Mouse (Mus musculus) A20 (cell line): ENCODE results near the gene Rasal2.
A peak's percentile ranks its signal among the peaks of the same experiment; 100 is the strongest.

Experiments
- DNase-seq: peaks from one replicate; pipeline ENCODE4 v3.0.0-alpha.2; 2011; ENCODE audit warnings: low read depth, low spot score

Rasal2 gene

DNA sequence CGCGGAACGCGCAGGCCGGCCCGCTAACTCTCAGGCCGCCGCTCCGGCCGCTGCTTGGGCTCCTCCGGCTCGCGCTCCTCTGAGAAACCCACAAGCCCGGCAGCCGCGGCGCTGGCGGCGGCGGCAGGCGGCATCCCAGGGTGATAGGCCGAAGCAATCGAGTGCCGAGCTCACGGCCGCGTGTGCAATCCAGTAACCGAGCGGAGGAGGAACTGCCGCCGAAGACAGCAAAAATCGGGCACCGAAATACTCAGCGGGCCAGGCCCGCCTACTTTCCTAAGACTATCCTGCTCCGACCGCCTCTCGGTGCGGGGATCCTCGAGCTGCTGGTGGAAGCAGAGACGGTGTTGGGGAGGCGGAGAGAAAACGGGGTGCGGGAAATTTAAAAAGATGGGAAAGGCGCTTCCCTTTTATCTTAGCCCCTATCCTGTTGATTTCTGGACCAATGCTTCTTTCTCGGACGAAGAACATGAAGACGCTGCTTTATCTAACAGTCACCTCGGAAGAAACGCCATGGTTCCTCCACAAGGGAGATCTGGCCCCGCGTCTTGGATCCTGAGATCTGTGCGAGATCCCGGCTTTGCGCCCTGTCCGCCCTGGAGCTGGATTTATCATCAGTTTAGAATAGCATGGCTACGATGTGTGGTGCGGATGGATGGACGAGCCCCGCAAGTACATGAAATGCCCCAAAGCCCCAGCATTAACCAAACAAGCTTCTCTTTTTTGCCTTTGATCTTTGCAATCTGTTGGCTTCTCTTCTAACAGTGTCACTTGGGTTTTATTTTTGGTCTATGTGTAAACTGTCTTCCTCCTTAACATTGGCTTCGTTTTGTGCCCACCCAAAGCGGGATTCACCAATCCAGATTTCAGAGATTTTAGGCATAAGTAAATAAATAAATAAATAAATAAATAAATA, at the start of gene Rasal2:
Gene Rasal2, minus strand, starts transcription at position 142 of the 916 bp plus-strand sequence.
- peak; percentile 96 for DNase-seq

DNA sequence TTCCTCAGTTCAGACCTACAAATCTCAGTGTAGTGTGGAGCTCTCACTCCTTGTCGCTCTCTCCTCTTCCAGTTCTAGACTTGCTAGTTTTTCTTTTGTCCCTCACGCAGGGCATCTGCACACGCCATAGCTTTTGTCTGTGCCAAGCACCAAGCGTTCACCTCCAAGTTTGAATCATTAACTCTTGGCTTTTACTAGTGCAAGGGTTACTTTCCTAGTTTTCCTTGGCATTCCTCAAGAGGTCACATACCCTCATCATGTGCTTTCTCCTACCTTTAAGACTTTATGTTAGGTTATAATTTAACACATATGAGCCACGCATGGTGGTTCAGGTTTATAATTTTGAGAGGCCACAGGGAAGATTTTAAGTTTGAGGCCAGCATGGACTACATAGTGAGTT, 48.9 kb upstream of the Rasal2 start:
- DNase-seq, result no peak

DNA sequence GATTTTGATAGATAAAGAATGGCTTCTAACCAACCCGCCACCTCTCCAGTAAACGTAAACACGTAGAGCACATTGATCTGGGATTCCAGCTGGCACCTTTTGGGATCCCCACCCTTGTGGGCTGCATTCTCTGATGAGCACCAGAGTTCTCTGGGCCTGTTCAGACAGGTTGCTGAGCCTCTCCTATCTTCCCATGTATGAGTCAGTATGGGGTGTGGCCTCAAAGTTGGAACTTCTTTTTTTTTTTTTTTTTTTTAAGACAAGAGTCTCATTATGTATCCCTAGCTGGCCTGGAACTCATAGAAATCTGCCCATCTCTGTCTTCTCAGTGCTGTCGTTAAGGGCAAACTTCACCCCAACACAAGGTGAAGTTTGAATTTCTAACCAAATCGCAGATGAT, 47.5 kb upstream of the Rasal2 start:
- DNase-seq, result no peak

DNA sequence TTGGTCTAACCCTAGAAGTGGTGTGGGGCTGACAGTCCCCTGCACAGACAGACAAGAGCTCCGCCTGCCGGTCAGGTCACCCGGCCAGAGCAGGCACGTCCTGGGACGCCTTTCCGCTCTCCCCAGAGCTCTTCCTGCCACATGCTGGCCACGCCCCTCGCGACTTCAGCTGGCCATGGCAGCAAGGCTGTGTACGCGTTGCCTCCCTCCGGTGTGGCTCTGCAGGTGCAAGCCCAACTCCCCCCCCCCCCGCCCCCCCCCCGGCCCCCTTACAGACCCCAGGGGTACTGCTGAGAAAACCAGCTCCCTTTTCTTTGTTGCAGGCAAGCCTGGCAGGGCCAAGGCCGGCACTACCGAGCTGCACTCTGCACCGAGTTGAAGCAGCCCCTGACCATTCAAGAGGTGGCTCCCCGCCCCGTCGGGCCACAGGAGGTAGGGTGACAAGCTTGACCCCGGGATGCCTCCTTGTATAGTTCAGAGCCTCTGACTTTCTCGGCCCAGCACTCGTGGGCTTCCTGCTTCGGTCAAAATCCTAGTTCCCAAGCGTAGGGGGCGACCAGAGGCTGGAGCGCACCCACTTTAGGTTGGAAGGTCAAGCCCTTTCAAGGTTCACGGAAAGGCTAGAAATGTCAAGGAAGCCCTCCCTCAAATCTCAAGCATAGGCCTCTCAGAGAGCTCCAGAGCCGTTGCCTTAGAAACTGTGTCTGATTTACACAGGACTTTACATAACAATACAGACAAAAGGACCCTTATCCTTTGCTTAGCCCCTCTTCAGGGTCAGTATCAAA, 46.2 kb upstream of the Rasal2 start, which contains the start of gene Cryzl2:
Gene Cryzl2, plus strand, starts transcription at position 157 of the 788 bp plus-strand sequence.
- DNase-seq, result no peak

DNA sequence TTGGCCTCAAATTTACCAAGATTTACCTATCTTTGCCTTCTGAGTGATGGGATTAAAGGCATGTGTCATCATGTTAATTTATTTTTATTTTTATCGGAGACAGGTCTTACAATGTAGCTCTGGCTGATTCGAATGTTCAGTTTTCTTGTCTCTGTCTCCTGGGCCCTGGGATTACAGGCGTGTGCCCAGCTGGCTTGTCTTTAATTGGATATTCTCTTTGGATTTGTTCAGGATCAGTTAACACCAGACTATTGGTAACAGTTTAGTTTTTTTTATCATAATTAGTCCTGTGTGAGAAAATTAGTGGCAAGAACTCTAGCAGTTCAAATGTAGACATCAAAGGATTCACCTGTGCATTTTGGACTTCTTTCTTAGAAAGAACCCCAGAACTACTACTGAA, 45.4 kb upstream of the Rasal2 start:
- DNase-seq, result no peak

DNA sequence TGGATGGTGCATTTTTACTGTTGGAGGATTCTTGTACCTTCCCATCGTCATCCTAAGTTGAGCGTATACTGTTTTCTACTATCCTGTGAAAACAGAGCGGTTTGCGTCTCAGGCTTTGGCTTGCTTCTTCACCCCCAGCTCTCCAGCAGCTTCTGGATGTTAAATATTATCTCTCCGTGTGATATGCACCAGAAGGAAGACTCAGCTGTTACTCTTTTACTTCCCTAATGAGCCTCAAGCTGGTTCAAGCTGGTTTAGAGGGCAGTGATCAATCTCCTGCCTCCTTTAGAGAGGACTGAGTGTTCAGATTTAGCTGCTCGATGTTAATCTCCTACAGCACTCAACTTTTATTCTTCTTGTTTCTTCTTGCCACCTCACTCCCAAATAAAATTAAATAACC, 42.5 kb upstream of the Rasal2 start:
- DNase-seq, result no peak

DNA sequence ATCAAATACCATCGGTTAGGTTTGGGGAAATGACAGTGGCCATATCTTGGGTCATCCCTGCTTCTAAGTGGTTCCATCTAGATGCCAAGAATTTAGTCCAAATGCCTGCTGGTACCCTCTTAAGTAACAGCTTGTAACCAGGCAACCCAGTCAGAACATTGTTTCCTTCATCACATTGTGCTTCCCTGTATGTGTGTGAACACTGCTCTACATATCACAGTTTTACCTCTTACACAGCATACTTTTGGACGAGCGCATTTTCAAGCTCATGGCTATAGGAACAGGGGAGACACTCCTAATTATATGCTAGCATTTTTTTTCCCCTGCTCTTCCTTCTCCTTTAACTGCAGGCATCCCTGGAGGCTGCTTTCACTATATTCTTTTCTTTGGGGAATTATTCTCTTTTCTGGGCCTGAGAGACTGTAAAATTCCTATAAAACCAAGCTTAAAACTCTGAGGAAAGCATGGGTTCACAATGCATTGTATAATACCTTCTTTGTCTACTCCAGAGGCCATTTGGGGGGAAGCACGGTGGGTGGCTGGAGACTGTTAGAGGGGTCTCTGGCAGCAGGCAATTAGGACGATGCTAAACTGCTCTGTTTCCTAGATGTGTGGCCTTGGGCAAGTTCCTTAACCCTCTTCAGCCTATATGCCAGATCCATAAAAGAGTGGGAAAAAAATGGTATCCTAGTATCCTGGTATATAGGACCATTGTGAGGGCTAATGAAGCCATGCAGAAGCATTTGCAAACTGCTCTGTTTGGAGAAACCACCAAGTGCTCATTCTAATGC, 40.6 kb upstream of the Rasal2 start:
- DNase-seq, result no peak

DNA sequence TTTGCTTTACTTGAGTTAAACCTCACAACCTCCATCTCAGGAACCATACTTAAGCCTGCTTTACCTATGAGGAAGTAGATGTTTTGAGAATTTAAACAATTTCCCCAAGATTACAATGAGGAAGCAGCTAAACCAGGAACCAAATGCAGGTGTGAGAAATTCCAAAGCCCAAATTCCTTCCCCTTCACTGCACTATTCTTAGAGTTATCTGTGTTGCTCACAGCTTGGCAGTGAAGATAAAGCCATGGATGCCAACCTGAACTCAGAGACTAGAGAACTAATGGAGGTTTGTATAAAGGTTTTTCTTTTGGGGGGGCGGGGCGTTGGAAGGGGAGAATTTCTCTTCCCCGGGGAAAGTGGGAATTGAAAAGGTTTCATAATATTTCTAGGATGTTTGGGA, 39.9 kb upstream of the Rasal2 start:
- DNase-seq, result no peak

DNA sequence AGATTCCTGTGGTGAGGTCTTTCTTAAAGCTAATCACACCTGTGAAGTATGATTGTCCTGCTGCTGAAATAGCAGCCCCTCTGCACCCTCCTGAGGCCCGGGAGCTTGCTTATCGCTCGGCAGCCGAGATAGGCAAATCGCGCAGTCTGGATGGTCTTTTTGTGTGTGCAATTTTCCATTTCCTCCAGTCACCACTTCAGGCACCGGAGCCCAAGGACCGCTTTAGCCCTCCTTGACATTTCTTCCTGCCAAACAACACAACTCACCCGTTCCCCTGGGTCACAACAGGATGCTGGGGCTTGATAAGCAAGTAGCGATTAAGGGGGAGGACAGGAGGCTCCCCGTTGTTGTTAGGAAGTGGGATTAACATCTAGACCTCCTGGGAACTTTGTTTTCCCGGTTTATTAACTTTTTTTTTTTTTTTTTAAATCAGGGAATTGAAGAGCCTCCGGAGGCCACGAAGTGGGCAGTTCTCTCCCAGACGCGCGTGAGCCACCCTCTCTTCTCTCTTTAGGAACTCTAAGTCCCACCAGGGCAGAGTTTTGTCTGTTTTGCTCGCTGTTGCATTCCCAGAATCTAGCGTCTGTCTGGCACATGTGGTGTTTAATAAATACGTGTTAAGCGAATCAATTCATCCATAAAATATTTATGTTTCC, 37.7 kb upstream of the Rasal2 start:
- DNase-seq, result no peak

DNA sequence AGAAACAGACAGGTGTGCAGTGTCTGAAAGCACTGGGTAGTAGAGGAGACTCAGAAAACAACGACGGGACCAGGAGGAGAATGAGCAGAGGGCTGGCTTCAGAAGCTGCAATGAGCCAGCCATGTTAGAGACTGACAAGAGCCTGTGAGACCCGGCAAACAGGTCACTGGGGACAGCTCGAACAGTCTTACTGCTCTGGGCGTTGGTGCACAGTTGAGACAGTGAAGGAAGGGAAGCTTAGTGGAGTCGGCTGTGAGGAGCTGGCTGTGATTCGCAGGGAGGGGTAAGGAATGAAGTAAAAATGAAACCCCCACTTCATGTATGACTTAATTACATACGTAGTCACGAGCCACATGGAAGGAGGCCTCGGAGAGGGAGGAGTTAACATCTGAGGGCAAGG, 37.1 kb upstream of the Rasal2 start:
- no peak for DNase-seq

DNA sequence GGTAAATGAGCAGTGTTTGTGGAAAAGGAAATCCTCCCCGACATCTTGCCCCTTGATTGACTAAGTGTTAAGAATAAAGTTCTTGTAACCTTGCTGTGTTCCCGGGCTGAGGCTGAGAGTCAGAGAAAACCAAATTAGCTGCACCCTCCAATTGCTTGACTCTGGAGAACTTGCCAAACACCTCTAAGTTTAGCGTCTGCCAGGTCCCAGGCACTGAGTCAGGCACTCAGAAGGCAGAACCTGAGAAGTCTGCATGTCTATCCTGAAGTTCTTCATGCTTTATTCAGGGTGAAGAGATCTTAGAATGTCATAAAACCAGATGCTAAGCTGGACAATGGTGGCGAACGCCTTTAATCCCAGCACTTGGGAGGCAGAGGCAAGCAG, 36.4 kb upstream of the Rasal2 start:
- DNase-seq, result no peak

DNA sequence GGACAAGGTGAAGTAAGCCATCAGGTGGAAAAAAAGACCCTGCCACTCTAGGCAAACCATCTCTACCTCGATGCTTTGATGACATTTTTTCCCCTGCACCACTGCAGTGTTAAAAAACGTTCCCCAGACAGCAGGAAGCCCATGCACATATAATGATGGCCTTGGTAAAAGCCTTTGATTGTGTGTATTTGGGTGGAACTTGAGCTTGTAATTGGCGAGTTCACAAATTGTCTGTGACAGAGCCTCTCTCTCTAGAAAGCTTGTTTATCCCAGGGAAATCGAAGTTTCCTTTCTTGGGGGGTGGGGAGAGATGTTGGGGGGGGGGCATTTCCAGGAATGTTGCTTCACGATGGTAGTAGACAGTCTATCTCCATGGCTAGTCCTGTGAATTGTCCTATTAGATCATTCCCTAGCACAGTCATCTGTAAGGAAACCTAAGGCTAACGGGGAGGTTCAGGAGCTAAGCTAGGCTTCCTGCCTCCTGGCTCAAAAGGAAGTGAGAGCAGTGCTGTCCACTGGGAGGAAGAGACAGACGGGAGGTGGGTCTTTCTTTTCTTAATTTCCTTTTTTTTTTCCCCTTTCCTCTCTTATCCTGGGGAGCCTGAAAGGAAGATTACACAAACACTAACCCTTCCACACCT, 35.9 kb upstream of the Rasal2 start:
- DNase-seq, result no peak

DNA sequence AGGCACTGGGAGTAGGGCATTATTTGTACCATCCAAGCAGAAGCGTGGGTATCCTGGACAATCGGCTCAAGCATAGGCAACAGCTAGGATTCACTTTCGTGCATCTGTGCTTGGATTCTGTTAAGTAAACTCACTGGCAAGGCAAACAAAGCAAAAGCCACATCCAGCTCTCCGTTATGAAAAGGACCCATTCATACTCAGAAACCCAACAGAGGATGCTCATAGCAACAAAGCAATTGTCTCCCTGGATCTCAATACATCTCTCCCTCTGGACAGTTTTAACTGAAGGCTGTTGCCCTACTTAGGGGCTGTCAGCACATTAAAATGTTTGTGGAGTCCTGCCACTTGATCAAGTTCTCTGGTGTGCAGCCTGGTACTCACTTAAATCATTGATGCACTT, 34.7 kb upstream of the Rasal2 start:
- DNase-seq, result no peak

DNA sequence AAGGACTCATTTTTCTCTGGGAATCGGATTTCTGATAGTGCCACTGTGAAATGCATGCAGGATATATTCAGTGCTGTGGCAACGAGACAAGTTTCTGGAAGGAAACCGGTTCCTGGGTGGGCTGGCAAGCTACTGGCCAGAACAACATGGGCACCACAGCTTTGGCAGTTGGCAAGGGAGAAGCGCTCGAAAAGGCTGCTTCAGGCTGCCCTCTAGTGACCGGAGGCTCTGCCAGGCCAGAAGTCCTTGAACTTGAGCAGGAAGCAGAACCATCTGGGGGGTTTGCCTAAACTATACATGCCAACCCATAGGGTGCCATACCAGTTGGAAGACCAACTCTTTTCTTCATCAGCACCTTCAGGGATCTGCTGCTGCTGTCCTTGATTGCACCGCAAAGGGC, 33.9 kb upstream of the Rasal2 start:
- peak; percentile 63 for DNase-seq

DNA sequence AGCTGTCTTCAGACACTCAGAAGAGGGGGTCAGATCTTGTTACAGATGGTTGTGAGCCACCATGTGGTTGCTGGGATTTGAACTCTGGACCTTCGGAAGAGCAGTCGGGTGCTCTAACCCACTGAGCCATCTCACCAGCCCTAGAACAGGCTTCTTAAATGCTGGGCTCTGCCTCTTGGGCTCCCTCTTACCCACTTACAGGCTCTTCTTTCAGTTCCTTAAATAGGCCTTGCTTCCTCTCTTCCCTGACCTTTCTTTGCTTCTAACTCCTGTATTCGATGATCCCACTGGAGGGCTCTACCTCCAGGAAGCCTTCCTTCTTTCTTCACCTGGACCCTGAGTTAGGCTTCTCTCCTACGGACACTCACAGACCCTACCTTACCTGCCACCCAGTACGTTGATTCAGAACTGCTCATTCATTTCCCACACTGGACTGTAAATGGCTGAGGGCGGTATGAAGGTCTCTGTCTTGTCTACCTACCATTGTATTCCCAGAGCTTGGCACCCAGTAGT, 33.1 kb upstream of the Rasal2 start:
- peak; percentile 2 for DNase-seq

DNA sequence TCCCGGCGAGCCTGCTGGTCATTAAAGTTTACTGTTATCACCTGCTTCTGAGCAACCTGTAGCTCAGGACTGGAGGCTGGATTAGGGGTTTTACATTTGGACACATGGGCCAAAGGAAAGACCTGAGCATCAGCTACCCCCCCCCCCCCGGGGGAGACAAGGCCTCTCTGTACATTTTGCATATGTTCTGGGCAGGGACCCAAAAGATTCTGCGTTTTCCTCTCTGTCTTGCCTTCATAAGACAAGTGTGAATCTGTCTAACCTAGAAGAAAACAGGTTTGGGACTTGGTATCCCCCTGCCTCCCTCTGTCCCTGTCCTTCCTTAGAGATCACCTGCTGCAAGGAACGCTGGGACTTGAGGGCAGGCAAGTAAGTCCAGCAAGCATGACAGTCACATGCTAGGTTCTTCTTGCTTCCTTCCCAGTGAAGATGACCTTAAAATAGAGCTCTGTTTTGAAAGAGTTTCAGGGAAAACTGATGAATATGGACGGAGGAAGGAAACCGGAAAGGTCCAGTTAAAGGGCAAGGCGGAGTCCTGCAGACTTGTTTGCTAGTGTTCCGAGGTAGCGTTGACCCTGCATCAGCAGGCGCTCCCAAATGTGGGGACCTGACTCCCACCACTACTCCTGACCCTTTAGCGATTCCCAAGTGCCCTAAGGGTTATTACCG, 32.4 kb upstream of the Rasal2 start:
- DNase-seq, result no peak

DNA sequence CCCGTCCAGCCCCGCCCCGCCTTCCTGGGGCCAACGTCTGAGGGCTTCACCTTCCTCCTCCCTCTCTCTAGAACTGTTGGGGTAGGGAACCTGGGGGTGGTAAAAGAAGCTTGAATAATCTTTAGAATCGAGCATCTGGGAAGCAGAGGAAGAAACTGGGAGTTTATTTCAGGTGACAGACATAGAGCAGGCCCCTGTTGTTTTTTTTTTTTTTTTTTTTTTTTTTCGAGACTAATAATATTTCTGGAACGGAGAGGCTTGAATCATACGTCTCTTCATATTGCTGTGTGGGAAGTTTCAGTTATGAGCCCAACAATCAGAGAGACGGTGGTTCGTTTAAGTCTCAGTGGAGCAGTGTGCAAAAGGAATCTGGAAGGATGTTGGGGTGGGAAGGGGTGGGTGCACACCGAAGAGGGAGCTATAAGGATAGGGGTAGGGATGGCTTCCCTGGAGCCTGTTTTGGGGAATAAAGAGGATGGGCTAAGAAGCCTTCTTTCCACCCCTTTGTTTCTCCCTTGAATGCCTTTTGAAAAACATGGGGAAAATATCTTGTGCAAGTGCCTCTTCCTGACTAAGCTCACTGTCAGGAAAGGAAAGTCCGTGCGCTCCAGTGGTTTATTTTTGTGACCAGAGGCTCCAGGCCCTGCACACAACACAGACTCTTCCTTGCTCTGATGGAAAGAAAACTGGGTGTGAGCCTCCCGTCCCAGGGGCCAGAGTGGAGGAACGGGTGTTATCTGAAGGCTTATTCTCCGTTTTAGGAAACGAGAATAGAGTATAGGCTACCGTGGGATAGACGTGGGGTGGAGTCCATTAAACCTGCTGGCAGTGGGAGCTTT, 31.5 kb upstream of the Rasal2 start:
- no peak for DNase-seq

DNA sequence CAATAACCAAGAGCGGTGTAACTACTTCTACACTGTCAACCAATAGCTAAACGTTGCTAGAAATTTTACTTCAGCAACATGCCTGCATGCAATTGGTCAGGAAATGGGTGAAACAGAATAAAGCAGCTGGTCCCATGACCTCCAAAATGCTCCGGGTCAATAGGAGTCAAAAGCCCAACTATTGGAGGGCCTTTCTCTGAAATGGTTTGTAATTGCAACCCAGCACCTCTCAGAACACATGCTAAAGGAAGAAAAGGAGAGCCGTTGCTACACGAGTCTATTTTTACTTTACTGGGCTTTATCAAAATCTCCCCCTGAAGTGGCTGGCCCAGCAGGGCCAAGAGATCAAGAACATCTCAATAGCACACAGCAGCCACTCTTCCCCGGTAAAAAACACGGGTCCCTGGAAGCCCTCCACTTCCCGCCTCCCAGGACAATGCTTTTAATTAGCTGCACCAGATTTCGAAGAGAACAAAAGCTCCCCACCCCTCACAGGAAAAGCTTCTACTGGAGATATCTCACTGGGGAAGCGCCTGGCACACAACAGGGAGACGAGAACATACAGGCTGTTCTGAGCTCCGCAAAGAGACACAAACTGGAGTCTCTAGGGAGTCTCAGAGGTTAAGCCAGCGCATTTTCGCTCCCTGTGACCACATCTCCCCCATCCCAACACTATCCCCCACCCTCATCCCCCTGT, 30.8 kb upstream of the Rasal2 start:
- no peak for DNase-seq
